Mouse (Mus musculus) heart, postnatal 0 days (tissue): ENCODE data around the gene Pth1r.

ENCODE experiments used
- CTCF ChIP-seq: IDR thresholded peaks from 2 replicates; pipeline ENCODE4 v1.5.1; 2016; ENCODE audit warnings: antibody characterized with exemption, control low read depth, low read depth
- EP300 ChIP-seq: IDR thresholded peaks from 2 replicates; pipeline ENCODE4 v1.6.1; 2016; ENCODE audit warnings: antibody characterized with exemption, low read depth

DNA sequence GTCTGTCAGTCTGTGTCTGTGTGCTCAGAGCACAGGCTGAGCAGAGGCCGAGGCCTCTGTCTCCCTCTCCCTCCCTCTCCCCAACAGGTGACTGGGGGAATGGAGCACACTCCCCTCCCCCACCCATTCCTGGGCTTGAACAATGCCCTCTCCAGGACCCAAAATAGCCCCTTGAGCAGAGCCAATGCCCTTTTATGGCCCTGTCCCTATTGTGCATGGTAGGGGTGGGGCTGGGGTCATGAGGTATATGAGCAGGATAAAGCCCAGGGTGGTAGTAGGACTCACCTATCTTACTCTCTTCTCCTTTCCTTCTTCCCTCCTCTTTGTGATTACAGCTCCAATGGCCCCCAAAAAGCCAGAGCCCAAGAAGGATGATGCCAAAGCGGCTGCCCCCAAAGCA is 16.5 kb upstream of the Pth1r start:
- TF ChIP-seq CTCF (no peak), EP300 (peak; percentile 94)
